Mouse (Mus musculus) midbrain, embryonic 14.5 days (tissue): Measurements from ENCODE around the gene Zfp318. TPM values are rescaled to one million over a fixed set of nuclear protein-coding genes. Genes with fewer than 3 reads are reported as not detected.

ENCODE experiments used
- polyA plus RNA-seq: library from polyadenylated mRNA; unstranded; fragments of >200 nt; fragmentation: Nextera tagmentation; extraction: Ambion mirVana; gene quantifications from 2 replicates; pipeline ENCODE4 v1.2.1, GENCODE M21; 2014

Gene Zfp318
- polyA plus RNA-seq, 1 experiment from 2014 or later = 26.2 TPM

Other genes starting within 250 kb of the Zfp318 start
- gene Rsph9, start 239.5 kb upstream of the Zfp318 start, polyA plus RNA-seq = 38.8 and 58.1 TPM in 2 replicates
- gene Mad2l1bp, start 230.2 kb upstream of the Zfp318 start, polyA plus RNA-seq = 22.4 and 22.8 TPM in 2 replicates
- 27.2 and 35.4 TPM in 2 replicates for gene Gtpbp2, start 222.7 kb upstream of the Zfp318 start, polyA plus RNA-seq
- gene Polh, start 181.1 kb upstream of the Zfp318 start, polyA plus RNA-seq = 5.9 and 6.3 TPM in 2 replicates
- gene Xpo5, start 180.9 kb upstream of the Zfp318 start, polyA plus RNA-seq = 42.3 and 54.3 TPM in 2 replicates
- gene Polr1c, start 135.7 kb upstream of the Zfp318 start, polyA plus RNA-seq = 89.8 and 91.0 TPM in 2 replicates
- gene Yipf3, start 135.7 kb upstream of the Zfp318 start, polyA plus RNA-seq = 86.7 and 90.0 TPM in 2 replicates
- 12.0 and 17.4 TPM in 2 replicates for gene Lrrc73, start 130.2 kb upstream of the Zfp318 start, polyA plus RNA-seq
- 23.5 and 24.1 TPM in 2 replicates for gene Tjap1, start 100.7 kb upstream of the Zfp318 start, polyA plus RNA-seq
- gene Dlk2, start 86.3 kb upstream of the Zfp318 start, polyA plus RNA-seq = 13.7 and 22.2 TPM in 2 replicates
- gene Abcc10, start 55.4 kb upstream of the Zfp318 start, polyA plus RNA-seq = 8.5 and 9.6 TPM in 2 replicates
- gene Crip3, start 45.2 kb downstream of the Zfp318 start, polyA plus RNA-seq = 1.00 and 4.2 TPM in 2 replicates
- not detected in 2 replicates for gene Slc22a7, start 54.7 kb downstream of the Zfp318 start, polyA plus RNA-seq
- 6.1 and 6.2 TPM in 2 replicates for gene Ttbk1, start 103.9 kb downstream of the Zfp318 start, polyA plus RNA-seq
- 17.2 and 20.4 TPM in 2 replicates for gene Dnph1, start 113.0 kb downstream of the Zfp318 start, polyA plus RNA-seq
- gene Cul9, start 162.7 kb downstream of the Zfp318 start, polyA plus RNA-seq = 13.6 and 20.6 TPM in 2 replicates
- gene Srf, start 172.4 kb downstream of the Zfp318 start, polyA plus RNA-seq = 4.2 and 5.9 TPM in 2 replicates
- gene Ptk7, start 245.8 kb downstream of the Zfp318 start, polyA plus RNA-seq = 19.6 and 20.0 TPM in 2 replicates